Mouse (Mus musculus): ENCODE data around the gene Ago4.

The Ago4 gene

GRCm38 (mm10) chr4:126526164-126526563 is 7.1 kb downstream of the Ago4 start:
- no peak for DNase-seq (ENCODE audit: low spot score in 2 of 2)

- no peak for DNase-seq (ENCODE audit: low spot score in 2 of 2)
Observed at GRCm38 (mm10) chr4:126512308-126513066, 20.8 kb downstream of the Ago4 start.

- DNase-seq (ENCODE audit: low spot score in 2 of 2) = no peak
Observed at GRCm38 (mm10) chr4:126511013-126511412, 22.3 kb downstream of the Ago4 start.

- DNase-seq (ENCODE audit: low spot score in 2 of 2) = no peak
Observed at GRCm38 (mm10) chr4:126509072-126509471, 24.2 kb downstream of the Ago4 start.

DNA sequence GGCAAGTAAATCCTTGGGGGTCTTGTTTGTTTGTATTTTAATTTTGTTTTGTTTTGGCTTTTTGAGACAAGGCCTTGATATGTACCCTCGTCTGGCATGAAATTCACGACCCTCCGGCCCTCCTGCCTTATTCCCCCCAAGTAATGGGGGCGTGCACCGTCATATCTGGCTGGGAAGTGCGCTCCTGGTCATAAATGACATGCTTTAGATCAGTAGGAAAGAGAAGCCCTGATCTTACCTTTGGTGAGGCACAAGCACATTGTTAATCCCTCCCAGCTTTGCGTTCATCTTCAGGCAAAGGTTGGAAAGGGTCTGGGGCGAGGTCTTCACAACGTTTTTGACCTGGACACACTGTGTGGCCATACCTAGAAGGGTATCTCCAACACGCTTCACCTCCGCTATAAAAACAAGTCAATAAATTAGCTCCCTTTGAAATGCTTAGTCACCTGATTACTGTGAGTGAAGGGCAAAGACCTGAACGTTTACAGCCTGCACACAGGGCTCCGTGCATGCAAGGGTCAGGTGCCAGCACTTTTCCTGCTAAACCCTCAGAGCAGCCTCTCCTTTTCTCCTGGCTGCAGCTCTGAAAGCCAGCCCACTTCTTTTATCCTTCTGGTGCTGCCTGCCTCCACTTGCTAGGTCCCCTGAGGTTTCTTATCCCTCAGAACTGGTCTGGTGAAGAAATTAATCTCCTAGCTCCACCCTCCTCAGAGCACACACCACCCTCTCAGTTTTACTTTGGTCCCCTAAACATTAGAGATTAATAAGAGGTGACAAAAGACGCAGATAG is 25.0 kb downstream of the Ago4 start:
- no peak for DNase-seq (ENCODE audit: low spot score in 2 of 2)

DNA sequence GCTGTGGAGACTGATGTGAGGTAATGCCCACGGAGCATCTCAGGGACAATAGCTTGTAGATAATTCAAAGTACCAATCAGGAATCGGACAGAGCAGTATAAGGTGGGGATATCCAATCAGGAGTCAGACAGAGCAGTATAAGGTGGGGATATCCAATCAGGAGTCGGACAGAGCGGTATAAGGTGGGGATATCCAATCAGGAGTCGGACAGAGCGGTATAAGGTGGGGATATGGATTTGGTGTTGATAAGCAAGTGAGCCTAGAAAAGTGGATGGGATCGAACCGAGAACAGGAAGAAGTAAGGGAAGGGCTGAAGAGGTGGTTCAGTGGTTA is 30.3 kb downstream of the Ago4 start:
- DNase-seq (ENCODE audit: low spot score in 2 of 2) = no peak

DNA sequence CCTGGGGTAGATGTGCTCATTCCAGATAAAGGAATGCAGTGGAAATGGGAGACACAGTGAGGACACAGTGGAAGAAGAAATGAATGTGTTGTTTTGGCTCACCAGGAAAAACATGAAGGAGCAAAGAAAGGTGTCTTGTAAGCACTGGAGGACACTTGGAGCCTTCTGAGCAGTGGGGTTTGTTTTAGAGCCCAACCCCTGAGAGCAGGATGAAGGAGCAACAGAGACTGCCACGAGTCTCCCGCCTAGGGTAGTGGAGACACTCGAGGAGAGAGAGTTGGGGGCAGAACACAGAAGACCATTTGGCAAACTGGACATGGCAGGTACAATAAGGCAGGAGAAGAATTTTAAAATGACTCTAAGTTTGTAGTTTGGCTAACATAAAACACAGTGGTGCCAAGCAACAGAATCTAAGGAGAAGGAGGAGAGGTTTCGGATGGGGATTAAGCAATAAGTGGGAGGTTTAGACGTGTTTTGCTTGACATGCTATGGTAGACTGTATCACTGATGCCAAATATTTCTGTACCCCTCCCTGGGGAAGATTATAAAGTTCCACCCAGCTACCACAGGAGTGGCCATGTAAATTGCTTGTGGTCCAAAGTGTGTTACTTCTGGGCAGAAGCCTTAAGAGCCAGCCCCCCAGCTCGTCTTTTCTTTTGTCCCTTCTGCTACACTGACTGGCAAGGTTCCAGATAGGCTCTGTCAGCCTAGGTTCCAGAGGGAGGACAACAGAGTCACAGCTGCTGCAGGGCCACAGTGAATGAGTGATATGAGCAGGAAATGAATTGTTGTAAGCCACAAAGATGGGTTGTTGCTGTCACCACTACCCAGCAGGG is 30.9 kb downstream of the Ago4 start:
- DNase-seq (ENCODE audit: low spot score in 2 of 2) = no peak

DNA sequence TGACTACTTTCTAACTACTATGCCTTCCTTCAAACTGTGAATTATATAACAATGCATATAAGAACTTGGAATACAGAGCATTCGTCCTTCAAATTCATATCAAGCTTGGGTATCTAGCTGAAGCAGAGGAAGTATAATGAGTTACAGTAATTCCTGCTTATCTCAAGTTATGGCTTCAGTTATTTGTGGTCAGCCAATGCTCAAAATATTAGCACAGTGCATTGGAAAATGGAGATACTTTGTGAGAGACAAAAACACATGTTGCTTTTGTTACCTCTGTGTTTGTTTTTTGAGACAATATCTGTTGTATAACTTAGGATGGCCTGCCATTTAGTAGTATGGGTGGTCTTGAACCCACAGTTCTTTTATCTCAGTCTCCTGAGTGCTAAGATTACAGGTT is 34.7 kb downstream of the Ago4 start:
- no peak for DNase-seq (ENCODE audit: low spot score in 2 of 2)

DNA sequence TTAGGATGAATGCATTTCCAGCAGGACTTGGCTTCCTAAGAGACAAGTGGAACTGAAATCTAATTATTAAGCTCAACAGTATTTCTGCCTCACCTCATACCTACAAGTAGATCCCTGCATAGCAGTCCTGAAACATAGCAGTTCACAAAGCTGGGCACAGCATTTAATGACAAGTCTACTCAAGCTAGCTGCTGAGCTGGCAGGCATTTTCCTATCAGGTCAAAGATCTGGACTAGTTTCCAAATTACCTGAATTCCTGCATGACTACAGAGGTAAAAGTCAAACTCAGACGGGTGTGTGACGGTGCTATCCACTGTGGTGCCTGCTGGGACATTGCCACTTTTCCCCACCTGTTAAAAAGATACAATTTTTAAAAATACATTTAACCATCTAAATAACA is 36.3 kb downstream of the Ago4 start:
- DNase-seq (ENCODE audit: low spot score in 2 of 2) = no peak

GRCm38 (mm10) chr4:126495942-126496790 is 37.1 kb downstream of the Ago4 start:
- peak in 1 of 2 experiments; percentile 34 for DNase-seq (ENCODE audit: low spot score in 2 of 2)

DNA sequence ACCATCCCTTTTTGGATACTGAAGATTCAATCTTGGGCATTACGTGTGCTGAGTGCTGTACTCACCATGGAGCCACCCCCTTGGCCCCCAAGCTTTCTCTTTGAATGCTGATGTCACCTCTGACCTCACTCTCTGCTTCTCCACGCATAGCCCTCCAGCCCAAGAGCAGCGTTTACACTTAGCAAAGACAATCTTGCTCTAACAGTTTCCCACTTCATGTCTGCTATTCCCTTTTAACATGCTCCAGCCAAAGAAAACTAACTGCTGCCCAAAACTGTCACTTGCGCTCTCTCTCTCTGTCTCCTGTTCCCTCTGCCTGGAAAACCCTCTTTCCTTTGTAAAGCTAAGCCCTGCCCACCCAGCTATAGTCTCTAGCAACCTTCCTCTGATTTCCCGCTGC is 37.8 kb downstream of the Ago4 start:
- peak in 1 of 2 experiments; percentile 36 for DNase-seq (ENCODE audit: low spot score in 2 of 2)

DNA sequence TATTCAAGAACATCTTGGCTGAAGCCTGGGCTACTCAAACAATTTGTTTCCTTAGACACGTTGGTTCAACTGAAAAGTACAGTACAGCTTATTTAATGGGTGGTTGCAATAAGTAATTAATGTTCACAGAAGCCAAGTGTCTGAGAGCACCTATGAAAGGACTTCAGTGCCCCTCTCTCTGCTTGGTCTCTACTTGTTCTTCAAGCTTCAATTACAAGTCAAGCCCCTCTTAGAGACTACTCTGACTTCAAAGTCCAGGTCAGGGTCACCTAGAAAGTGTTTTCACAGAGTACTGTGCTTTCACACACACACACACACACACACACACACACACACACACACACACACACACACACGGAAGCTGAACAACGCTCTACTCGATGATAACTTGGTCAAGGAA is 39.9 kb downstream of the Ago4 start:
- no peak for DNase-seq (ENCODE audit: low spot score in 2 of 2)

DNA sequence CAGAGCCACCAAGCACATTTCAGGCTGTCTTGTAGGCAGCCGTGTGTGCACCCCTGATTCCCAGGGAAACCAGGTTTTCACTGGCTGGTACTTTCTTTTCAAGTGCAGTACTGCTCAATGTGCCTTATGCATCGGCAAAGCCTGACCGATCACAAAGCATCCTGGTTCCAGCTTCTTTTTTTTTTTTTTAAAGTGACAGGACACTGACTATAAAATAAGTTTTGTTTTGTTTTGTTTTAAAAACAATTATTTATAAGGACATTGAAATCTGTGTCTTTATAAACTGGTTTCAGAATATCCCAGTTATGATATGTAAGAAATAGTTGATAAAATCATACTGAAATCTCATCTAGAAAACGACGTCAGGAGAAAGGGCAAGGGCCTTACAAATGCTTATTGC is 41.3 kb downstream of the Ago4 start:
- DNase-seq (ENCODE audit: low spot score in 2 of 2) = no peak

GRCm38 (mm10) chr4:126490726-126491125 is 42.5 kb downstream of the Ago4 start:
- DNase-seq (ENCODE audit: low spot score in 2 of 2) = peak in 1 of 2 experiments; percentile 56

DNA sequence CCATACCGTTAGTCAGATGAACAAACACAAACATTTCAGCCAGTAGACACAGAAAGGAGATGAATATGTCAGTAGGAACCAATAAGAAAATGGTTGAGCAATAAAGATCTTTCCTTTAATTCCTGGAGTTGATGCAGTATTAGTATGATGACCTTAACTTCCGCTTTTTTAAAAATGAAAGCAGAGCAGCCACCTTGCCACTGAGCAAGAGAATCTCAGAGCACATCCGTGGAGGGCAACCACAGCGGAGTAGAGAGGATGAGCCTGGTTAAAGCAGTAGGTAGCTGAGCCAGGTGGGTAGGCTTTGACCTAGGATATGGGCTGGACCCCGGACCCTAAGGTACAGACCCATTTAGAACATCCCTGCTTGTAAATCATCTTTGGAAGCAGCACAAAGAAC is 43.5 kb downstream of the Ago4 start:
- DNase-seq (ENCODE audit: low spot score in 2 of 2) = peak in 1 of 2 experiments; percentile 45

DNA sequence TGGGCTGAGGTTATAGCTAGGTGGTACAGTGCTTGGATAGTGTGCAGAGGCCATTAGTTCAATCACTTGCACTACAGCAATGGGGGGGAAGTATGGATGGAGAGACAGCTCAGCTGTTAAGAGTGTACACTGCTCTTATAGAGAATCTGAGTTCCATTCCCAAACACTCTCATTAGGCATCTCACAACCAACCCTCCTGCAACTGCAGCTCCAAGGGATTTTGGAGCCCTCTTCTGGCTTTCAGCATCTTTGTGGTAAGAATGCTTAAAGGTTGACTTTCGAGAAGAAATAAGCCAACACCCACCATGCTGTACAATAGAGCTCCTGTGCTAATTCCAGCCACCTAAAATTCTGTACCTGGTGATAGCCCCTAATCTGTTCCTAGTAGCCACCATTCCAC is 47.1 kb downstream of the Ago4 start:
- DNase-seq (ENCODE audit: low spot score in 2 of 2) = no peak

DNA sequence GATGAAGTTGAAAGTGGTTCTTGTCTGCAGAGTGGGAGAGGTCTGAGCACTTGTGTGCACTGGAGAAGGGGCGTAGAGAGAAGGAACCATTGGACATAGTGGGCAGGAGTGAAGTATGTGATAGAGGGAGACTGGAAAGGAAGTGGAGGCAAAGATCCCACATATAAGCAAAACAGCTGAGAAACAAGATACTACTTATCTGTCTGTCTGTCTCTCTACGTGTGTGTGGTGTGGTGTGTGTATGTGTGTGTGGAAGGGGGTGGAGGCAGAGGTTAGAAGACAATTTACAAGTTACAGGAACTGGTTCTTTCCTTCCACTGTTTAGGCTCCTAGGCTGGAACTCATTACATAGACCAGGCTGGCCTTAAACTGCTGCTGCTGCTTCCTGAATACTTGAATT is 48.2 kb downstream of the Ago4 start:
- no peak for DNase-seq (ENCODE audit: low spot score in 2 of 2)

DNA sequence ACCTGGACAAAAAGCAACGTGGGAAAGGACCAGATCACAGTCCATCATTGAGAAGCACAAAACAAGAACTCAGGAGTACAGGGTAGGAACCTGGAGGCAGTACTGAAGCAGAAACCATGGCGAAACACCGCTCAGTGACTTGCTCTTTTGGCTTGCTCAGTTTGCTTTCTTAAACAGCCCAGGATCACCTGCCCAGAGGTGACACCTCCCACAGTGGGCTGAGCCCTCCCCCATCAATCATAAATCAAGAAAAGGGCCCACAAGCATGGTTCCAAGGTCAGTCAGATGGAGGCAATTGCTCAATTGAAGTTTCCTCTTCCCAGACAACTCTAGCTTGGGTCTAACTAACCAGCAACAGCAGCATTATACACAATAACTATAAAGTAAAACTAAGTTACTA is 49.4 kb downstream of the Ago4 start:
- DNase-seq (ENCODE audit: low spot score in 2 of 2) = peak in 1 of 2 experiments; percentile 28

- peak in 1 of 2 experiments; percentile 46 for DNase-seq (ENCODE audit: low spot score in 2 of 2)
Observed at GRCm38 (mm10) chr4:126482951-126483350, 50.3 kb downstream of the Ago4 start.

DNA sequence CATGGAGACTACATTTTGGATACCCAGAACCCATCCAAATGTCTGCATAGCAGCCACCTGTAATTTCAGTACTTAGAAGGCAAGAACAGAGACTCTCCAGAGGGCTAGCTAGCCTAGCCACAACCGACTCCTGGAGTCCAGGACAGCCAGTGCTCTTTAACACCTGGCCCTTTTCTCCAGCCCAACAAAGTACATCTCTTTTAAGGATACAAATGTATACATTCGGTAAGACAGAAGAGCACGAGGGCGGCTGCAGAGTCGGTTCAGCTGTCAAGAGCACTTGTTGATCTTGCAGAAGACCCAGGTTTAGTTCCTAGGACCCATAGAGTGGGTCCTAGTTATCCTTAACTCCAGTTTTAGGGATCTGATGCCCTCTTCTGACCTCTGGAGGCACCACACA is 51.8 kb downstream of the Ago4 start:
- peak in 1 of 2 experiments; percentile 45 for DNase-seq (ENCODE audit: low spot score in 2 of 2)

DNA sequence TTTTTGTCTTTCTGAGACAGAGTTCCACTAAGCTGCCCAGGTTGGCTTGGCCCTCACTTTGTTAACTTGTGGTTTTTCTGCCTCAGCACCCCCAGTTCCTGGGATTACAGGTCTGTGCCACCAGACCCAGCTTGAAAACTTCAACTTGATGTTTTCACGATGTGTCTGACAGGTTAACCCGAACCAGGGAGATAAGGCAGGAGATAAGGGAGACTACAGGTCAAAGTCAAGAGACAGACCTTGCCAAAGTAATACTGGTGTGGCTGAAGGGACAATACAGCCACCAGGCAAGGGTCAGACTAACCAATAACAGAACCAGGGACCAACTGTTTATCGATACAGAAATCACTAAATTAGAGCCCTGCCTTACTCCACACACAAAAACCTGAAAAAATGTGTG is 53.0 kb downstream of the Ago4 start:
- DNase-seq (ENCODE audit: low spot score in 2 of 2) = no peak
